Mouse (Mus musculus): Measurements from ENCODE around the gene Id3.

Id3 gene

GRCm38 (mm10) chr4:136124581-136124980 is 18.7 kb upstream of the Id3 start:
- DNase-seq (ENCODE audit: low spot score) = no peak

GRCm38 (mm10) chr4:136125458-136125857 is 17.8 kb upstream of the Id3 start:
- no peak for DNase-seq (ENCODE audit: low spot score)

DNA sequence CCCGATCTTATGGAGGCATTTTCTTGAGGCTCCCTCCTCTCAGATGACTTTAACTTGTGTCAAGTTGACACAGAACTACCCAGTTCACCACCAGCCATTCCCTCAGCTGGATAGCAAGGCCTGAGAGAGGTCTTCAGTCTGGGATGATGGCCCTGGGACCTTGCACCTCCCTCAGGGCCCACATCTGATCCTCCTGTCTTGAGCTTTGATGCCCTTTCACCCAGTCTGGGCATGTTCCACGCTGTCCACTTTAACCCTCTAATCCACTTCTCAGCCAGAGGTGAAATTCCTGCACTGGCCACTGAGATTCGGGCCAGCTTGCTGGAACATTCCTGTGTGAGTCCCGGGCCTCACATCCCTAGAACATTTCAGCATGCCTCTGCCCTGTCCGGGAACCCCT is 17.3 kb upstream of the Id3 start:
- DNase-seq (ENCODE audit: low spot score) = no peak

- no peak for DNase-seq (ENCODE audit: low spot score)
Measured at GRCm38 (mm10) chr4:136127670-136128069, 15.6 kb upstream of the Id3 start.

GRCm38 (mm10) chr4:136129842-136130241 is 13.5 kb upstream of the Id3 start:
- DNase-seq (ENCODE audit: low spot score) = no peak

GRCm38 (mm10) chr4:136133801-136134200 is 9.5 kb upstream of the Id3 start:
- DNase-seq (ENCODE audit: low spot score) = no peak

- DNase-seq (ENCODE audit: low spot score) = no peak
Measured at GRCm38 (mm10) chr4:136134418-136134977, 8.8 kb upstream of the Id3 start.

- DNase-seq (ENCODE audit: low spot score) = no peak
Measured at GRCm38 (mm10) chr4:136134978-136135873, 8.1 kb upstream of the Id3 start.

DNA sequence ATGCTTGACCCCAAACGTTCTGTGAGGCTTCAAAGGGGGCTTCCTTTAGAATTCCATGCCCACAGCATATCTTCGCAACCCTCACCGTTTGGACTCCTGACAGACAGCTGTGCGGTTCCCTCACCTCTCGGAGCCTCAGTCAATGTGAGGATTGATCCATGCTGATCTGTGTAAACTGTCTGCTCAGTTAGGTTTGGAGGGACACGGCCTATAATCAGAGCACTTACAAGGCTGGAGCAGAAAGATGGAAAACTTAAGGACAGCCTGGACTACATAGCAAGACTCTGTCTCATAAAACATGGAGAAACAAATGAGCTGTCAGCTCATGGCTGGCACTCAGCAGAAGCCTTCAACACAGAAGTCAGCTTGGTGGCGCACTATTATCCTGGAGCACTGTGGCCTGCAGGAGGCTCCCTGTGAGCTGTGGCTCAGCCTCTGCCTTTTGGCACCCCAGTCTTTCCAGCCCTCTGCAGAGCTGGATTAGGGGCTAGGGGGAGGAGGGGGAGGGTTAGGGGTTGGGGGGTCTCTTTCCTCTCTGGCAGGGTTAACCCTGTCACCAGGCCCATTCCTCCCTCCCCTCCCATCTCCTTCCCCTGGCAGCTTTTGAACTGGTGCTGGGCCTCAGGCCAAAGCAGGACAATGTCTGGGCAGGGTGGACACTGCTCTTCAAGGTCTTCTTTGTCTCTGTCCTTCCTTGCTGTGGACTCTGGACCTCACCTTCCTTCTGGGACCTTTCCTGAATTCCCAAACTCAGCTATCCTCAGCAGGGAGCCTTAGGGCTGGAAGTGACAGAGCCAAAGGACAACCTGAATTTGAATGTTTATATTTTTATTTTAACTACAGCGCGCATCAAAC is 7.2 kb upstream of the Id3 start:
- DNase-seq (ENCODE audit: low spot score) = no peak

- no peak for DNase-seq (ENCODE audit: low spot score)
Measured at GRCm38 (mm10) chr4:136139326-136140110, 3.8 kb upstream of the Id3 start.

- peak; percentile 35 for DNase-seq (ENCODE audit: low spot score)
Measured at GRCm38 (mm10) chr4:136140327-136141250, 2.7 kb upstream of the Id3 start.

GRCm38 (mm10) chr4:136142267-136143192 is 767 bp upstream of the Id3 start:
- no peak for DNase-seq (ENCODE audit: low spot score)

GRCm38 (mm10) chr4:136144126-136144926 is 1.0 kb downstream of the Id3 start:
- peak; percentile 25 for DNase-seq (ENCODE audit: low spot score)

DNA sequence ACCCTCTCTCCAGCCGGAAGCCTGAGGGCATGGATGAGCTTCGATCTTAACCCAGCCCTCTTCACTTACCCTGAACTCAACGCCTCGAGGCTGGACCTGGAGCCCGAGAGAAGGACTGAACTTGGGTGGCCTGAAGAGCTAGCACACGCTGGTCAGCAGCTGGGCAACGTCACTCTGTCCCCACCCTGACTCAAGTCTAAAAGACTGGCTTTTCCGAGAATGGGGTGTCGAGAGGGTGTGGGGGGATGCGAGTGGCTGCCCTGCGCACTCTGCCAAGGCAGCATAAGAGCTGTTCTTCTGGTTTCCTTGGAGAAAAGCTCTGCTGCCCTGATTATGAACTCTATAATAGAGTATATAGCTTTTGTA is 1.6 kb downstream of the Id3 start:
- no peak for DNase-seq (ENCODE audit: low spot score)

- no peak for DNase-seq (ENCODE audit: low spot score)
Measured at GRCm38 (mm10) chr4:136145362-136145885, 2.1 kb downstream of the Id3 start.

DNA sequence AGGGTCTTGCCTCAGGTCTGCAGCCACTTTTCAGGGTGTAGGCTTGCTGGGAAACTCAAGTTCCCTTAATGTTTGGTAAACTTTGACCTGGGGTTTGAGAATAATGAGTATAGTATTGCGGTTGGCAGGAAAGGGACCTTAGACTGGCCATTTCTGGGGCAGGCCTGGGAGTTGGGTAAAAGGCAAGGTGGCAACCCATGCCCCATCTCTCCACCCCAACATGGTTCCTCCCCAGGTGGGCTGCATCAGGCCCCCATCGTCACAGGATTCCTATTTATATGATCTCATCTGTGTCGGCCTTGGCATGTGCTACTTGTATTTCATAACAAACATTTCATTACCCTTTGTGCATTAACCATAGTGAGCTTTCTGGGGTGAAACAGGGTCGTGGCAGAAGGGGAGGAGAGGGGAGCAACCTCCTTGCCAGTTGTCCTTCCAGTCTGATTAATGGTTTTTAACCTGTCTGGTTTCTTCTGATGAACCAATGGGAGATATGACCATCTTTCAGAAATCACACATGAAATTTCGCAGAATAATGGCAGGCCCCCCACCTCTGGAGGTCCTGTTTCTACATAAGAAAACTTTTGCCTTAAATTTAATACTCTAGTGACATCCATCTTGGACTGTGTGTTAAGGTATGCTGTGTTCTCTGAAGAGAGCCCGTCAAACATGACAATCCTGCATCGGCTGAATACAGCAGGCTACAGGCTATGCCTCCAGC is 2.9 kb downstream of the Id3 start:
- no peak for DNase-seq (ENCODE audit: low spot score)

DNA sequence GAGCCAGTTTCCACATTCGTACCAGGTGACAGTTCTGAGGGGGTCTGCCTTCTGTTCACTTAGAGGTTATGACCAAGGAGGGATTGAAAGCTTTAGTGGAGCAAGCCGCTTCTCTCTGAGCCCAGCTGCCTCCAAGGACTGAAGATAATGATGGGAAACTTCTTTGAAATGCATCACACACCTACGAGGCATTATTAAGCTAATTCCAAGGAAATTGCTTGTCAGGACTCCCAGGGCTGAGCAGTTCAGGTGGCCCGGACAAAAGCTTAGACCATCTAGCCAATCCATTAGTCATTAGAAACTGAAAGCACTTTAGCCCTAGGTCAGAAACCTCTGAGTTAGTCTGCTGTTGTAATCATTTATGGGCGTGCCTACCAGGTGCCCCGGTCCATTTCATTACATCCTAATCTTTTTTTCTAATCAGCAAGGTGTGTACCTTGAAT is 3.4 kb downstream of the Id3 start:
- no peak for DNase-seq (ENCODE audit: low spot score)
